Mouse (Mus musculus): ENCODE results near the gene Prelid3b.

- TF ChIP-seq POLR2A (IDR thresholded peaks at IDR 0.05; ENCODE audit: low read depth, low read length) (no peak), CTCF (conservative IDR thresholded peaks at IDR 0.05; ENCODE audit: insufficient read depth, insufficient read length, low read depth, low read length) (no peak)
Observed at GRCm38 (mm10) chr2:174434943-174435342, 37.9 kb downstream of the Prelid3b start.
